8 mouse cellular contexts compared by ENCODE assay signal in the genomic region with DNA sequence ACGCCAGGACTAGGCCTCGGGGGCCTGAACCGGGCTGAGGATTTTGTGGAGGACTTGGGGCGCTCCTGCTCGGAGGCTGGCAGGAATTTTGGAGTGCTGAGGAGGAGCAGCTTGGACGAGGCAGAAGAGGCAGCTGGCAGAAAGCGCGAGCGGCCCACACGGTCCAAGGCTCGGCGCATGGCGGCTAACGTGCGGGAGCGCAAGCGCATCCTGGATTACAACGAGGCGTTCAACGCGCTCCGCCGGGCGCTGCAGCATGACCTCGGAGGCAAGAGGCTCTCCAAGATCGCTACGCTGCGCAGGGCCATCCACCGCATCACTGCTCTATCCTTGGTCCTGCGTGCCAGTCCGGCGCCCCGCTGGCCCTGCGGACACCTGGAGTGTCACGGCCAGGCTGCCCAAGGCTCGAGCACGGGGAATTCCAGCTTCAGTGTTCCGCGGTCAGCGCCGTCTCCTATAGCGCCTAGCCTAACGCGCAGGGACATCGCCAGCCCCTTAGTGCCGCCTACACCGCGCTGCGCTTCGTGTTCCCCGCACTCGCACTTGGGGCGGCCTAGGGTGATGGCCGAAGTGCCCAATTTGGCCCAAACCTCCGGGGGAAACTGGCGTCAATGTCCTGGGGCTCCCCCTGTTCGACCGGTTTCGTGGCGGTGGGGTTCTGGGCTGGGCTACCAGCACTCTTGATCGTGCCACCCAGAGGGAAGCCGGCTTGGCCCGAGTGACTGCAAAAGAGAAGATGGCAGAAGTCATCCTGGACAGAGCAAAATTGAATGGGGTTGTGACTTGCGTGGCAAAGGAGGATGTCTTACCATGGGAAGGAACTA. TPM values are rescaled to one million over a fixed set of nuclear protein-coding genes. Genes with fewer than 3 reads are reported as not detected.
DNase-seq lines count a peak whose midpoint lies in the region; ATAC-seq and TF ChIP-seq lines count a peak whose summit lies in the region.

No protein-coding gene starts in this region.

- 3% methylated on average over 64 of the region's 64 CpGs for WGBS in kidney, embryonic 15.5 days
- 6% methylated on average over 64 of the region's 64 CpGs for WGBS in cerebellum, adult 2 months
- WGBS in hindbrain, embryonic 11.5 days: 3% methylated on average over 64 of the region's 64 CpGs
- 2% methylated on average over 64 of the region's 64 CpGs for WGBS in limb, embryonic 13.5 days
- 4% methylated on average over 64 of the region's 64 CpGs for WGBS in small intestine, adult 2 months

- no peaks in the 10 kb centered on the region for H3K9me3 ChIP-seq in kidney, embryonic 15.5 days (replicated peaks)
- no peaks in the 10 kb centered on the region for H3K9me3 ChIP-seq in hindbrain, embryonic 11.5 days (ENCODE audit: control insufficient read depth, low read length)
- H3K9me3 ChIP-seq in limb, embryonic 13.5 days: no peaks in the 10 kb centered on the region

- H3K36me3 ChIP-seq in kidney, embryonic 15.5 days: no peaks in the 10 kb centered on the region
- no peaks in the 10 kb centered on the region for H3K36me3 ChIP-seq in hindbrain, embryonic 11.5 days (ENCODE audit: control insufficient read depth, insufficient read depth, low read length)
- H3K36me3 ChIP-seq in limb, embryonic 13.5 days: no peaks in the 10 kb centered on the region
- H3K36me3 ChIP-seq in small intestine, adult 2 months (ENCODE audit: control insufficient read depth, insufficient read depth, low read length): no peaks in the 10 kb centered on the region

- peak overlapping the region; percentile 42; the same call in 1 of the 2 replicates for H3K9ac ChIP-seq in kidney, embryonic 15.5 days
- peak overlapping the region; percentile 28; the same call in 1 of the 2 replicates for H3K9ac ChIP-seq in hindbrain, embryonic 11.5 days (ENCODE audit: low read depth, low read length)
- peak overlapping the region; percentile 67 for H3K9ac ChIP-seq in limb, embryonic 13.5 days

- H3K4me3 ChIP-seq in kidney, embryonic 15.5 days (replicated peaks): peak overlapping the region; percentile 46
- H3K4me3 ChIP-seq in cerebellum, adult 2 months (replicated peaks; ENCODE audit: insufficient read depth, low read depth, low read length): peak overlapping the region; percentile 12
- H3K4me3 ChIP-seq in hindbrain, embryonic 11.5 days (ENCODE audit: low read depth, low read length): peak overlapping the region; percentile 34
- H3K4me3 ChIP-seq in limb, embryonic 13.5 days: peak overlapping the region; percentile 47
- H3K4me3 ChIP-seq in small intestine, adult 2 months (ENCODE audit: low read depth, low read length): peak overlapping the region; percentile 7; the same call in 1 of the 2 replicates

- no peak for DNase-seq in kidney, postnatal 36 days
- DNase-seq in cerebellum, adult 2 months: peak; percentile 63 to 75
- peak; percentile 55 for DNase-seq in hindbrain, embryonic 11.5 days (ENCODE audit: low spot score)
- no peak for DNase-seq in lung, postnatal 36 days
- no peak for DNase-seq in spleen, adult 18-20 months

- H3K27ac ChIP-seq in kidney, embryonic 15.5 days: no peak overlapping the region
- peak overlapping the region; percentile 67 for H3K27ac ChIP-seq in cerebellum, adult 2 months (ENCODE audit: insufficient read depth, low read length)
- no peak overlapping the region for H3K27ac ChIP-seq in hindbrain, embryonic 11.5 days (ENCODE audit: low read depth, low read length)
- no peak overlapping the region for H3K27ac ChIP-seq in limb, embryonic 13.5 days
- no peak overlapping the region for H3K27ac ChIP-seq in small intestine, adult 2 months (ENCODE audit: insufficient read depth, low read depth, low read length)

- peaks cover 18% of the 10 kb centered on the region for H3K4me1 ChIP-seq in kidney, embryonic 15.5 days
- H3K4me1 ChIP-seq in cerebellum, adult 2 months (ENCODE audit: control insufficient read depth, insufficient read depth, low read length): peaks cover 33% of the 10 kb centered on the region
- H3K4me1 ChIP-seq in hindbrain, embryonic 11.5 days (replicated peaks; ENCODE audit: control insufficient read depth, insufficient read depth, low read length): no peaks in the 10 kb centered on the region
- H3K4me1 ChIP-seq in limb, embryonic 13.5 days: peaks cover 15% of the 10 kb centered on the region
- peaks cover 2% of the 10 kb centered on the region; the same call in 1 of the 2 replicates for H3K4me1 ChIP-seq in small intestine, adult 2 months (ENCODE audit: control insufficient read depth, insufficient read depth, insufficient read length, low read length)

- ATAC-seq in kidney, embryonic 15.5 days (replicated peaks; ENCODE audit: low FRiP score): no peak
- ATAC-seq in hindbrain, embryonic 11.5 days (ENCODE audit: low FRiP score): no peak
- ATAC-seq in limb, embryonic 13.5 days (ENCODE audit: low FRiP score, low read depth): 0 out of 2 replicates have a peak, but pooled peaks have one; percentile 17

- TF ChIP-seq POLR2A in cerebellum, adult 2 months (IDR thresholded peaks at IDR 0.05; ENCODE audit: borderline replicate concordance, insufficient read depth, low read length): no peak
- no peak for TF ChIP-seq POLR2A in small intestine, adult 2 months (IDR thresholded peaks at IDR 0.05; ENCODE audit: low read depth, low read length)

- peaks cover 82% of the 10 kb centered on the region for H3K27me3 ChIP-seq in kidney, embryonic 15.5 days
- no peaks in the 10 kb centered on the region for H3K27me3 ChIP-seq in cerebellum, adult 2 months (ENCODE audit: control insufficient read depth, insufficient read depth, low read length)
- peaks cover 44% of the 10 kb centered on the region for H3K27me3 ChIP-seq in hindbrain, embryonic 11.5 days (ENCODE audit: control insufficient read depth, insufficient read depth, low read length)
- peaks cover 80% of the 10 kb centered on the region for H3K27me3 ChIP-seq in limb, embryonic 13.5 days
- H3K27me3 ChIP-seq in small intestine, adult 2 months (ENCODE audit: control insufficient read depth, insufficient read depth, low read length): peaks cover 22% of the 10 kb centered on the region

- peak overlapping the region; percentile 83 for H3K4me2 ChIP-seq in kidney, embryonic 15.5 days
- H3K4me2 ChIP-seq in hindbrain, embryonic 11.5 days (replicated peaks; ENCODE audit: low read depth, low read length): peak overlapping the region; percentile 58
- peak overlapping the region; percentile 88 for H3K4me2 ChIP-seq in limb, embryonic 13.5 days (replicated peaks)

- TF ChIP-seq CTCF in cerebellum, adult 2 months (IDR thresholded peaks at IDR 0.05; ENCODE audit: borderline replicate concordance, insufficient read depth, low read depth, low read length): no peak
- TF ChIP-seq CTCF in small intestine, adult 2 months (IDR thresholded peaks at IDR 0.05; ENCODE audit: extremely low read depth, insufficient read length, insufficient replicate concordance, low read depth, low read length): no peak

RNA-seq across cellular contexts. Expression of a gene that starts 0.5 kb away (rescaled TPM):
- 0.30 and 0.54 TPM in 2 replicates for polyA plus RNA-seq in kidney, embryonic 15.5 days (2015; fragmentation: Nextera tagmentation; extraction: Ambion mirVana)
- 3.0 and 4.3 TPM in 2 replicates for polyA plus RNA-seq in cerebellum, adult 2 months (2012; rRNA removed)
- 0.19 TPM in 1 of 2 replicates, not detected in the other for polyA plus RNA-seq in hindbrain, embryonic 11.5 days (2014; fragmentation: Nextera tagmentation; extraction: Ambion mirVana)
- polyA plus RNA-seq in limb, embryonic 13.5 days (2015; fragmentation: Nextera tagmentation; extraction: Ambion mirVana): 5.0 and 6.5 TPM in 2 replicates
- polyA plus RNA-seq in small intestine, adult 2 months (2012; rRNA removed): not detected in 2 replicates

RNA-seq across cellular contexts. Expression of a gene that starts 6.8 kb away (rescaled TPM):
- 1.2 and 2.1 TPM in 2 replicates for polyA plus RNA-seq in kidney, embryonic 15.5 days (2015; fragmentation: Nextera tagmentation; extraction: Ambion mirVana)
- 0.21 and 0.38 TPM in 2 replicates for polyA plus RNA-seq in cerebellum, adult 2 months (2012; rRNA removed)
- 0.14 TPM in 1 of 2 replicates, not detected in the other for polyA plus RNA-seq in hindbrain, embryonic 11.5 days (2014; fragmentation: Nextera tagmentation; extraction: Ambion mirVana)
- polyA plus RNA-seq in limb, embryonic 13.5 days (2015; fragmentation: Nextera tagmentation; extraction: Ambion mirVana): 0.32 and 0.37 TPM in 2 replicates
- polyA plus RNA-seq in small intestine, adult 2 months (2012; rRNA removed): 0.29 and 0.47 TPM in 2 replicates

RNA-seq across cellular contexts. Expression of a gene that starts 50.7 kb away (rescaled TPM):
- polyA plus RNA-seq in kidney, embryonic 15.5 days (2015; fragmentation: Nextera tagmentation; extraction: Ambion mirVana): 44.2 and 48.3 TPM in 2 replicates
- polyA plus RNA-seq in cerebellum, adult 2 months (2012; rRNA removed): 168 and 170 TPM in 2 replicates
- 35.8 and 41.7 TPM in 2 replicates for polyA plus RNA-seq in hindbrain, embryonic 11.5 days (2014; fragmentation: Nextera tagmentation; extraction: Ambion mirVana)
- 37.5 and 38.0 TPM in 2 replicates for polyA plus RNA-seq in limb, embryonic 13.5 days (2015; fragmentation: Nextera tagmentation; extraction: Ambion mirVana)
- 74.2 and 161 TPM in 2 replicates for polyA plus RNA-seq in small intestine, adult 2 months (2012; rRNA removed)

Comparison
In these comparisons a context has a peak if more than half of its experiments do, and no peak if none do; other contexts are left out.
1. DNase-seq: peak in cerebellum, adult 2 months (2 of 2) and hindbrain, embryonic 11.5 days (single experiment); none in kidney, postnatal 36 days (0 of 2), lung, postnatal 36 days (single experiment) and spleen, adult 18-20 months (0 of 2).
2. Peak in every context shown above with its lines, with median percentiles within 50 percentile points of each other: H3K4me2 ChIP-seq, H3K4me3 ChIP-seq and H3K9ac ChIP-seq.